Mouse (Mus musculus): ENCODE data around the gene Negr1.

DNA sequence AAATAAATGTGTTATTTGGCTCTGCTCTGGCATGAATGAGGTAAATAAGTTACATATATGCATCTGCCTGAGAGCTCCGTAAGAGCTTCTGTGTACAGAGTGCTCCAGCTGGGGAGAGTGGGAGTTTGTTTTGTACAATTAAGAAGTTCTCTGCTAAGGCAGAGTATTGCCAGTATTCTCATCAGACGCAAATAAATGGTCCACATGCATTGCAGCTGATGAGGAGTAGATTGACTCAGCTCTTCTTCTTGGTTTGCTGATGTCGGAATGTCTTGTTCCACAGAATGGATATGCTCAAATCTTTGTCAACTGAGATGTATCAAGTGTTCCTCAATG is 367.4 kb downstream of the Negr1 start:
- TF ChIP-seq CTCF (IDR thresholded peaks at IDR 0.05; ENCODE audit: low read depth) = no peak
- TF ChIP-seq EP300 (IDR thresholded peaks at IDR 0.05; ENCODE audit: low read depth) = no peak

All from liver, postnatal 0 days (tissue).